Mouse (Mus musculus): ENCODE measurements around the gene Olfr1133. TPM values are rescaled to one million over a fixed set of nuclear protein-coding genes. Genes with fewer than 3 reads are reported as not detected.

Gene Olfr1133
- total RNA-seq (2012; rRNA removed), result not detected in 2 replicates
- not detected for polyA plus RNA-seq (2012; ENCODE audit: insufficient read depth in 1 of 2, insufficient read length in 2 of 2, low read depth in 1 of 2, low replicate concordance in 2 of 2, missing spikeins in 1 of 2)

GRCm38 (mm10) chr2:87647274-87647673 is at the start of gene Olfr1133:
Olfr1133 (minus strand) TSS chr2:87647374.
- no peaks in the 10 kb centered on the region for H3K9me3 ChIP-seq (replicated peaks; ENCODE audit: insufficient read depth, low read length)
- H3K79me2 ChIP-seq (ENCODE audit: control insufficient read depth, insufficient read depth, low read length, poor library complexity), result no peaks in the 10 kb centered on the region
- H3K27me3 ChIP-seq (ENCODE audit: control insufficient read depth in 1 of 2, insufficient read depth in 2 of 2, low read length in 2 of 2), result no peaks in the 10 kb centered on the region
- no peak for TF ChIP-seq USF2 (IDR thresholded peaks at IDR 0.05; ENCODE audit: borderline replicate concordance in 1 of 2, insufficient read depth in 1 of 2, low read depth in 1 of 2, low read length in 2 of 2)
- TF ChIP-seq MAFK (IDR thresholded peaks at IDR 0.05; ENCODE audit: borderline replicate concordance, low read depth, low read length), result no peak
- TF ChIP-seq RCOR1 (IDR thresholded peaks at IDR 0.05; ENCODE audit: low read depth, low read length), result no peak
- TF ChIP-seq CHD1 (IDR thresholded peaks at IDR 0.05; ENCODE audit: low read depth, low read length), result no peak
- no peak for TF ChIP-seq CTCF (IDR thresholded peaks at IDR 0.05 in 2 of 3, conservative IDR thresholded peaks at IDR 0.05 in 1 of 3; ENCODE audit: control insufficient read depth in 1 of 3, insufficient read depth in 1 of 3, low read depth in 2 of 3, low read length in 3 of 3, poor library complexity in 1 of 3, severe bottlenecking in 1 of 3)
- no peak for TF ChIP-seq NELFE (IDR thresholded peaks at IDR 0.05; ENCODE audit: low read depth, low read length)
- no peak for DNase-seq (ENCODE audit: low read depth, low spot score)
- no peaks in the 10 kb centered on the region for H3K4me1 ChIP-seq (ENCODE audit: control insufficient read depth in 1 of 2, insufficient read depth in 2 of 2, low read length in 2 of 2)
- no peaks in the 10 kb centered on the region for H3K36me3 ChIP-seq (ENCODE audit: control insufficient read depth in 1 of 2, insufficient read depth in 2 of 2, low read length in 2 of 2)
- no peak within 1 kb of the TSS for H3K9ac ChIP-seq (ENCODE audit: control insufficient read depth, low read depth, low read length, poor library complexity, severe bottlenecking)
- no peak within 1 kb of the TSS for H3K27ac ChIP-seq (ENCODE audit: control insufficient read depth, low read depth, low read length)
- H3K4me3 ChIP-seq (ENCODE audit: control insufficient read depth in 1 of 2, insufficient read depth in 1 of 2, low read depth in 2 of 2, low read length in 2 of 2), result no peak within 1 kb of the TSS

DNA sequence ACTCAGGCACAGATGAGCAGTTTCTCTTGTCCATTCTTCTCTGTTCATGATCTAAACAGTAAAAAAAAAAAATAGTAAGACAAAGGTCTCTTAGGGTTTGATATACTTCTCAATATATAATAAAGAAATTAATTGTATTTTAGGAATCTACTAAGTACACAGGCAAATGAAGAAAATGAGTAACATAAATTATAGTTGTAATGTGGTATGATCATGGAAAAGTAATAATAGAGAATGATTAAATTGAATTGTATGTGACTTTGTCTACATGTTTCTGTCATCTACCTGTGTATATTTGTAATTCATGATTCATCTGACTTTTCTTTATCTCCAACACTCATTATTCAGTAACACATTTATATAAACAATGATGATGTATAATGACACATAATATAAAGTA is 46.7 kb upstream of the Olfr1133 start, which contains the start of gene Olfr1136:
TSS of gene Olfr1136 (minus strand) at position 101 of the 400 bp plus-strand sequence.
- Histone ChIP-seq H3K27ac (ENCODE audit: control insufficient read depth, low read depth, low read length) (no peak within 1 kb of the TSS), H3K36me3 (ENCODE audit: control insufficient read depth in 1 of 2, insufficient read depth in 2 of 2, low read length in 2 of 2) (no peaks in the 10 kb centered on the region), H3K9me3 (replicated peaks; ENCODE audit: insufficient read depth, low read length) (no peaks in the 10 kb centered on the region), H3K79me2 (ENCODE audit: control insufficient read depth, insufficient read depth, low read length, poor library complexity) (no peaks in the 10 kb centered on the region), H3K4me1 (ENCODE audit: control insufficient read depth in 1 of 2, insufficient read depth in 2 of 2, low read length in 2 of 2) (no peaks in the 10 kb centered on the region), H3K27me3 (ENCODE audit: control insufficient read depth in 1 of 2, insufficient read depth in 2 of 2, low read length in 2 of 2) (no peaks in the 10 kb centered on the region), H3K4me3 (ENCODE audit: control insufficient read depth in 1 of 2, insufficient read depth in 1 of 2, low read depth in 2 of 2, low read length in 2 of 2) (no peak within 1 kb of the TSS), H3K9ac (ENCODE audit: control insufficient read depth, low read depth, low read length, poor library complexity, severe bottlenecking) (no peak within 1 kb of the TSS)
- TF ChIP-seq TAL1 (IDR thresholded peaks at IDR 0.05; ENCODE audit: low read length) (no peak), NELFE (IDR thresholded peaks at IDR 0.05; ENCODE audit: low read depth, low read length) (no peak), USF1 (IDR thresholded peaks at IDR 0.05; ENCODE audit: low read depth, low read length) (no peak), TBP (IDR thresholded peaks at IDR 0.05; ENCODE audit: low read depth, low read length) (no peak), ELF1 (IDR thresholded peaks at IDR 0.05; ENCODE audit: low read depth, low read length) (no peak), BHLHE40 (IDR thresholded peaks at IDR 0.05; ENCODE audit: borderline replicate concordance, low read depth, low read length) (no peak), MYB (IDR thresholded peaks at IDR 0.05; ENCODE audit: low read depth, low read length) (no peak), MYC (IDR thresholded peaks at IDR 0.05; ENCODE audit: low read depth, low read length) (no peak), E2F4 (IDR thresholded peaks at IDR 0.05; ENCODE audit: borderline replicate concordance, low read depth, low read length) (no peak), ZC3H11A (IDR thresholded peaks at IDR 0.05; ENCODE audit: low read depth, low read length) (no peak), MXI1 (IDR thresholded peaks at IDR 0.05; ENCODE audit: low read depth, low read length) (no peak), RAD21 (IDR thresholded peaks at IDR 0.05; ENCODE audit: low read depth, low read length) (no peak), EP300 (IDR thresholded peaks at IDR 0.05; ENCODE audit: low read depth in 1 of 2, low read length in 2 of 2) (no peak)
- DNase-seq (ENCODE audit: low read depth, low spot score), result no peak
